Mouse (Mus musculus) neural tube, embryonic 14.5 days (tissue): ENCODE results near the gene Pum1. TPM values are rescaled to one million over a fixed set of nuclear protein-coding genes. Genes with fewer than 3 reads are reported as not detected.
"Not testable (repeated sequence)": the region's sequence is repeated elsewhere in the genome, so short reads cannot be mapped to it uniquely, and the experiment has no call there.

Source experiments
- ATAC-seq: fragments of 200-750 bp; cut with Nextera tagmentation; 2 replicates; pipeline ENCODE4 v1.8.0; 2017; ENCODE audit warnings: low read depth, mild to moderate bottlenecking, moderate TSS enrichment, moderate library complexity
- H3K27ac ChIP-seq: fragments of 300-500 bp; sonication (generic); 2 replicates; pipeline ENCODE4 v1.5.1; 2014; ENCODE audit warnings: low read depth, mild to moderate bottlenecking, control low read depth, low read length, moderate library complexity, mixed read lengths
- H3K27me3 ChIP-seq: fragments of 300-500 bp; sonication (generic); 2 replicates; pipeline ENCODE4 v1.6.1; 2014; ENCODE audit warnings: low read length; ENCODE audit not compliant: control insufficient read depth, insufficient read depth
- H3K36me3 ChIP-seq: fragments of 300-500 bp; sonication (generic); 2 replicates; pipeline ENCODE4 v1.6.1; 2014; ENCODE audit warnings: low read length, mixed read lengths; ENCODE audit not compliant: control insufficient read depth, insufficient read depth
- H3K4me1 ChIP-seq: fragments of 300-500 bp; sonication (generic); 2 replicates; pipeline ENCODE4 v1.6.1; 2014; ENCODE audit warnings: low read length; ENCODE audit not compliant: control insufficient read depth, insufficient read depth
- H3K4me2 ChIP-seq: fragments of 300-500 bp; sonication (generic); 2 replicates; pipeline ENCODE4 v1.6.1; 2014; ENCODE audit warnings: mild to moderate bottlenecking, low read depth, low read length, control low read depth
- H3K4me3 ChIP-seq: fragments of 300-500 bp; sonication (generic); 2 replicates; pipeline ENCODE4 v1.5.1; 2014; ENCODE audit warnings: low read depth, low read length, control low read depth, mixed read lengths
- H3K9ac ChIP-seq: fragments of 300-500 bp; sonication (generic); replicated peaks from 2 replicates; pipeline ENCODE4 v1.6.1; 2014; ENCODE audit warnings: low read depth, mild to moderate bottlenecking, control low read depth, low read length, mixed read lengths
- H3K9me3 ChIP-seq: fragments of 300-500 bp; sonication (generic); 2 replicates; pipeline ENCODE4 v1.6.1; 2016; ENCODE audit warnings: low read length; ENCODE audit not compliant: control insufficient read depth
- WGBS: fragments of 180-500 bp; shearing (Covaris S2); extraction: QIAGEN DNeasy Blood & Tissue Kit; methylation state at CpG from one replicate; pipeline ENCODE4 v1.1.7; 2014; 5-methylcytosine and 5-hydroxymethylcytosine counted together
- polyA plus RNA-seq: library from polyadenylated mRNA; unstranded; fragments of >200 nt; fragmentation: Nextera tagmentation; extraction: Ambion mirVana; gene quantifications from 2 replicates; pipeline ENCODE4 v1.2.1, GENCODE M21; 2014

Gene Pum1
- polyA plus RNA-seq, 1 experiment from 2014 or later = 94.8 TPM

GRCm38 (mm10) chr4:130645426-130645825 lies 17.7 kb upstream of the Pum1 start:
- no peak overlapping the region for H3K27ac ChIP-seq
- ATAC-seq = no peak

GRCm38 (mm10) chr4:130651286-130651685 lies 11.8 kb upstream of the Pum1 start:
- H3K4me2 ChIP-seq = no peak overlapping the region

More at GRCm38 (mm10) chr4:130645426-130645825, 17.7 kb upstream of the Pum1 start:
- Histone ChIP-seq H3K9ac (no peak overlapping the region), H3K4me2 (no peak overlapping the region), H3K9me3 (no peaks in the 10 kb centered on the region), H3K36me3 (no peaks in the 10 kb centered on the region), H3K4me3 (no peak overlapping the region), H3K27me3 (no peaks in the 10 kb centered on the region), H3K4me1 (no peaks in the 10 kb centered on the region)
- 62% methylated on average over 1 of the region's 1 CpGs for WGBS

DNA sequence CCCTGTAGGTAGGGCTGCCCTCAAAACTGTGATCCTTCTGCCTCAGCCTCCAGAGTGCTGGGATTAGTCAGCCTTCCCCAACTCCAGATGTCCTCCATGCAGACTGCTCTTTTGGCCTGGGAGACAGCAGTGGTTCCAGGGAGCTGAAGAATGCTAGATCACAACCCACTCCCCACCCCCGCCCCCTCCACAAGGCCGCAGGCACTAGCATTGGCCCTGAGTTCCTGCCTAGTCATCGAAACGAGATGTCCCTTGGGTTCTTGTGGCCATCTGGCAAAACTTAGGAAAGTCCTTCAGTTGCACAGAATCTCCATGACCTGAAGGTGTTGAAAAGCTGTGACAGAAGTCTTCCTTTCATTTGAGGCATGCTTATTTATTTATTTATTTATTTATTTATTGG lies 10.6 kb upstream of the Pum1 start:
- no peak overlapping the region for H3K27ac ChIP-seq
- no peaks in the 10 kb centered on the region for H3K36me3 ChIP-seq
- ATAC-seq = no peak
- H3K9me3 ChIP-seq = no peaks in the 10 kb centered on the region
- WGBS = 59% methylated on average over 4 of the region's 4 CpGs
- H3K4me3 ChIP-seq = no peak overlapping the region
- H3K9ac ChIP-seq = no peak overlapping the region
- H3K4me1 ChIP-seq = no peaks in the 10 kb centered on the region
- no peaks in the 10 kb centered on the region for H3K27me3 ChIP-seq
- no peak overlapping the region for H3K4me2 ChIP-seq

More at GRCm38 (mm10) chr4:130651286-130651685, 11.8 kb upstream of the Pum1 start:
- Histone ChIP-seq H3K36me3 (no peaks in the 10 kb centered on the region), H3K27ac (no peak overlapping the region), H3K9ac (no peak overlapping the region), H3K4me1 (no peaks in the 10 kb centered on the region), H3K27me3 (no peaks in the 10 kb centered on the region), H3K4me3 (no peak overlapping the region), H3K9me3 (no peaks in the 10 kb centered on the region)
- no peak for ATAC-seq
- 83% methylated on average over 4 of the region's 4 CpGs for WGBS

DNA sequence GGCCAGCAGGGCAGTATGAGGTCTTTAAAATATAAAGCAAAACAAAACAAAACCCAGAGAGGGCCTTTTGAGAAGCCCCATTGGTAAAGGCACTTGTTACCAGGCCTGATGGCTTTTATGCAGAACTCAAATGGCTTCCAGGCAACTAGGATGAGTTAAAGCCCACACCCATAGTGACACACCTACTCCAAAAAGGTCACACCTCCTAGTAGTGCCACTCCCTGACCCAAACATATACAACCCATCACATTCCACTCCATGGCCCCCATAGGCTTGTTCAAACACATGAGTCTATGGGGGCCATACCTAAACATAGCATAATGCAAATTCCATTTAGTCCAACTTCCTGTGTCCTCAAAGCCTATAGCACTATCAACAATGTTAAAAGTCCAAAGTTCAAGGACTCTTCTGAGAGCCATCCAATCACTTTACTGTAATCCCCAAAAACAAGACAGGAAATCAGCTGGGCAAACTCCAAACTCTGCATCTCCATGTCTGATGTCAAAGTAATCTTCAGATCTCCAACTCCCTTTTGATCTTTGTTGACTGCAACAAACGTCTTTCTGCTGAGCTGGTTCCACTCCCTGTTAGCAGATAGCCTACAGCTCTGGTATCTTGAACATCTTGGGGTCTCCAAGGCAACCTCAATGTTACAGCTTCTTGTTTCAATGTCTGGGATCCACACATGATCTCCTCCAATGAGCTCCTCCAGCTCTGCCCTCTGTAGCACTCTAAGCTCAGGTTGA lies 5.1 kb upstream of the Pum1 start:
- Histone ChIP-seq H3K4me1 (no peaks in the 10 kb centered on the region), H3K4me2 (no peak overlapping the region), H3K27ac (no peak overlapping the region), H3K4me3 (no peak overlapping the region), H3K9ac (no peak overlapping the region), H3K27me3 (no peaks in the 10 kb centered on the region), H3K9me3 (no peaks in the 10 kb centered on the region), H3K36me3 (no peaks in the 10 kb centered on the region)
- ATAC-seq = no peak
- WGBS = 75% methylated on average over 1 of the region's 1 CpGs

DNA sequence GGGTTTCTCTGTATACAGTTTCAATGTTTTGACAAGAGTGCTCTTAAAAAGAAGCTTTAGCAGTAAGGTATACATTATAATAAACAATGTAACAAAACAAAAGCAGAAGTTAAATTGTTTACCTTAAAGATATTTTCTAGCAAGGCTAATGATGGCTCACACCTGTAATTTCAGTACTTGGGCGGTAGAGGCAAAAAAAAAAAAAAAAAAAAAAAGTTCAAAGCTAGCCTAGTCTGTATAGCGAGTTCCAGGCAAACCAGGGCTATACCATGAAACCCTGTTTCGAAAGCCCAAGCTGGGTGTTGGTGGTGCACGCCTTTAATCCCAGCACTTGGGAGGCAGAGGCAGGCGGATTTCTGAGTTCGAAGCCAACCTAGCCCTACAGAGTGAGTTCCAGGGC lies 3.7 kb upstream of the Pum1 start:
- Histone ChIP-seq H3K27me3 (no peaks in the 10 kb centered on the region), H3K27ac (no peak overlapping the region), H3K4me1 (peaks cover under 1% of the 10 kb centered on the region; the same call in 1 of the 2 replicates), H3K36me3 (no peaks in the 10 kb centered on the region), H3K4me2 (no peak overlapping the region), H3K9ac (no peak overlapping the region), H3K9me3 (no peaks in the 10 kb centered on the region), H3K4me3 (no peak overlapping the region)
- no peak for ATAC-seq
- 87% methylated on average over 6 of the region's 6 CpGs for whole genome bisulfite sequencing

- no peak overlapping the region for H3K4me3 ChIP-seq
- H3K9ac ChIP-seq = no peak overlapping the region
- H3K36me3 ChIP-seq = no peaks in the 10 kb centered on the region
- 88% methylated on average over 2 of the region's 2 CpGs for WGBS
- H3K4me1 ChIP-seq = peaks cover 6% of the 10 kb centered on the region
- H3K4me2 ChIP-seq = no peak overlapping the region
- H3K9me3 ChIP-seq = no peaks in the 10 kb centered on the region
- H3K27ac ChIP-seq = no peak overlapping the region
- ATAC-seq = no peak
- H3K27me3 ChIP-seq = no peaks in the 10 kb centered on the region
These were observed 3.0 kb upstream of the Pum1 start for GRCm38 (mm10) chr4:130660106-130660505.

GRCm38 (mm10) chr4:130661151-130661550 lies 2.0 kb upstream of the Pum1 start:
- Histone ChIP-seq H3K4me2 (no peak overlapping the region), H3K4me3 (no peak overlapping the region), H3K9me3 (no peaks in the 10 kb centered on the region), H3K27ac (no peak overlapping the region), H3K4me1 (peaks cover 15% of the 10 kb centered on the region), H3K9ac (no peak overlapping the region), H3K36me3 (no peaks in the 10 kb centered on the region), H3K27me3 (no peaks in the 10 kb centered on the region)
- no peak for ATAC-seq
- 95% methylated on average over 3 of the region's 3 CpGs for WGBS

DNA sequence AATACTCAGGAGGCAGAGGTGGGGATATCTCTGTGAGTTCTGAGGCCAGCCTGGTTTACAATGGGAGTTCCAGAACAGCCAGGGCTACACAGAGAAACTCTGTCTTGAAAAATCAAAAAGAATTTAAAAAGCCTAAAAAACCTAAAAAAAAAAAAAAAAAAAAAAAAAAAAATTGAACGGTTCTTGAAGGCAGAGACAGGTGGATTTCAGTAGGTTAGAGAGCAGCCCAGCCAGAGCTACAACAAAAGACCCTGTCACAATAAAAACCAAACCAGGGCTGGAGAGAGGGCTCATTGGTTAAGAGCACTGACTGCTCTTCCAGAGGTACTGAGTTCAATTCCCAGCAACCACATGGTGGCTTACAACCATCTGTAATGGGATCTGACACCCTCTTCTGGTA lies 816 bp upstream of the Pum1 start:
- peak overlapping the region; percentile 90; the same call in 1 of the 2 replicates for H3K4me3 ChIP-seq
- not testable (repeated sequence) for H3K9ac ChIP-seq, H3K4me2 ChIP-seq, H3K27ac ChIP-seq, H3K36me3 ChIP-seq, H3K9me3 ChIP-seq, H3K27me3 ChIP-seq
- WGBS = 80% methylated on average over 1 of the region's 1 CpGs
- ATAC-seq = 0 out of 2 replicates have a peak, but pooled peaks have one; percentile 22
- peaks cover 18% of the 10 kb centered on the region for H3K4me1 ChIP-seq

DNA sequence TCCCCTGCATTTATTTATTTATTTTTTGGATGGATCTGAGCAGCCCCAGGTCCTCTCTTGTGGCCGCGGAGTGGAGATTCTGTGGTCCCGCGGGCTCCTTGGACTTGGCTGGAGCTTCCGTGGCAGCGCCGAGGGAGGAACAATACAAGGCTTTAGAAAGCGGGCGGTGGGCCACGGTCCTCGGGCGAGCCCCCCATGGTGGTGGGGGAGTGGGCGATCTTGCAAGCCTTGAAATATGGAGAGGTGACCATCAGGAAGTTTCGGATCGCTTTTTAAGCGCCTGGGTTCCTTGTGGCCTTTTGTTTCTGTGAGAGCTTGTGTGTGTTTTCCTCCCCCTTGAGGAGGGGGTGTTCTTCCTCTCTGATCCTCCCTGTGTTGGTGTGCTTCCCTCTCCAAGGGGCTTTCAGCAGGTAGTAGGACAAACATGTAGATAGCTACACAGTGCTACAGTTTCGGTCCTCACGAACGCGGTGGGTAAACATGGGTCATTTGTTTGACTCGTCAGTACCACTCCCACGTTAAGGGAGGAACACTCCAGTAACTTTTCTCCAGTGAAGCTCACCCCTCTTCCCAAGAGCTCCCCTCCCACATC lies 785 bp downstream of the Pum1 start:
- ATAC-seq = peak; percentile 44; the same call in 1 of the 2 replicates
- peaks cover 32% of the 10 kb centered on the region for H3K4me1 ChIP-seq
- 0 out of 2 replicates have a peak, but pooled peaks cover under 1% of the 10 kb centered on the region for H3K36me3 ChIP-seq
- H3K4me2 ChIP-seq = peak overlapping the region; percentile 95
- peak overlapping the region; percentile 90 for H3K4me3 ChIP-seq
- H3K9me3 ChIP-seq = no peaks in the 10 kb centered on the region
- peak overlapping the region; percentile 96 for H3K9ac ChIP-seq
- under 1% methylated on average over 22 of the region's 22 CpGs for WGBS
- H3K27ac ChIP-seq = peak overlapping the region; percentile 99
- no peaks in the 10 kb centered on the region for H3K27me3 ChIP-seq
